Mouse (Mus musculus): ENCODE results near the gene Grap2.

- TF ChIP-seq CTCF (IDR thresholded peaks at IDR 0.05; ENCODE audit: borderline replicate concordance, insufficient read depth, low read depth, low read length), result no peak
- no peak for TF ChIP-seq POLR2A (IDR thresholded peaks at IDR 0.05; ENCODE audit: borderline replicate concordance, insufficient read depth, low read length)
These were observed 129.3 kb downstream of the Grap2 start for GRCm38 (mm10) chr15:80701481-80702257.
